Mouse (Mus musculus) E14TG2a.4 (cell line): ENCODE measurements around the gene Camkmt.

Source experiments
- CTCF ChIP-seq: conservative IDR thresholded peaks from 2 replicates; pipeline ENCODE4 v1.5.1; 2014; ENCODE audit warnings: low read length
- NANOG ChIP-seq: IDR thresholded peaks from 2 replicates; pipeline ENCODE4 v1.6.1; 2014; ENCODE audit warnings: borderline replicate concordance, low read length, mixed read lengths
- POU5F1 ChIP-seq: IDR thresholded peaks from 2 replicates; pipeline ENCODE4 v1.6.1; 2014; ENCODE audit warnings: low read length, borderline replicate concordance

GRCm38 (mm10) chr17:85372523-85372922 is 282.2 kb downstream of the Camkmt start:
- TF ChIP-seq CTCF (no peak), POU5F1 (no peak), NANOG (no peak)
